Mouse (Mus musculus) liver, postnatal 0 days (tissue): ENCODE results near the gene Spag7.

Experiments
- CTCF ChIP-seq: sonication (generic); IDR thresholded peaks from 2 replicates; pipeline ENCODE4 v1.5.1; 2016; ENCODE audit warnings: antibody characterized with exemption, low read depth
- EP300 ChIP-seq: IDR thresholded peaks from 2 replicates; pipeline ENCODE4 v1.6.1; 2016; ENCODE audit warnings: antibody characterized with exemption, low read depth, mild to moderate bottlenecking

DNA sequence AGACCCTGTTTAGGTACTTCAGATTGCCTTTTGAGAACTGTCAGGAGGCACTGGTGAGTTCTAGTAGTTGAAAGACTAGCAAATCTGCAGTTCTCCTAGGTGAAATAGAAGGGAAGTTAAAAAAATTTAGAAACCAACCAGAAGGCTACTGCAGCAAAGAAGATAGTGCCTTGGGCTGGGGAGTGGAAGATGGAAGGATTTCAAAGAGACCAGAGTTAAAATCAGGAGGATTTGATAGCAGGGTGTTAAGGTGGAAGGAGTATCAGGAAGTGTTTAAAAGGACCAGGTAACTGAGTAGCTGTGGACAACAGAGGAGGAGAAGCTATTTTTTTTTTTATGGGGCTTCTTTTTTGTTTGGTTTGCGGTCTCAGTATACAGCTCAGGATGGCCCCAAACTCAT is 31.5 kb downstream of the Spag7 start:
- TF ChIP-seq CTCF = no peak
- TF ChIP-seq EP300 = no peak
